Mouse (Mus musculus): ENCODE data around the gene I830077J02Rik.

The I830077J02Rik gene

DNA sequence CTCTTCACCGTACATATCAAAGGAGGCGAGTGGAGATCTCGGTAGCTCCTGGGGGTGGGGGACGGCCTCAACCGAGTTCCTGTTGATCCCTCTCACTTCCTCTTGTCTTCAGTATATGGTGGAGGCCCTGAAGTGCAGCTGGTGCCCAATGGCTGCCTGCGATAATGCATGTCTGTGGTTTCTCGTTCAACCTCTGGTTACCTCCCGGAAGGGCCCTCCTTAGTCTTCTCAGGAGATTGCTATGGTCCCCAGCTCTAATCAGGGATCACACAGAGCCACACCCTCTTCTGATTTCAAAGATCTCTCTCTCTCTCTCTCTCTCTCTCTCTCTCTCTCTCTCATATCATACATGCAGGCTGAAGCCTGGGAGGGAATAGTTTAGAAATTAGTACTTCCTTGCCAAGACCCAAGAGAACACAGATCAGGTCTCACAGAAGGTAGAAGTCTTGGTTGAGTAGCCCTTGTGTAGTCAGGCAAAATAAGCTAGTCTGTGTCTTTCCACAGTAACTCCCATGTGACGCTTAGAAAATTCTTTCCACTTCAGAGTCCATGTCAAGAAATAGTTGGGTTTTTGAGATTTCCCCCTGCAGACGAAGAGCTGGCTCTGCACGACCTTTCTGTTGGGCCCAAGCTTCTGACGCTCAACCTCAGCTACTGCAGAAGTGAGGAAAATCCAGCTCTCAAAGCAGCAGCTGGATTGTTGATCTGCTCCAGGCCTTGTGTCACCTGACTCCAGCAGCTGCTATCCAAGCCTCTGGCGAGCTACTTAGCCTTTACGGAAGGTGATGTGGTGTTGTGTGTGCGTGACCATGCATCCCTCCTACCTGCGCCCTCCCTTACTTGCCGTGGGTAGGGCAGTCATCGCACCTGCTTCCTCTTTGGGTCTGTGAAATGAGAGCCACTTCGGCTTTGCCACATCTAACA lies 39.6 kb downstream of the I830077J02Rik start:
- DNase-seq (ENCODE audit: low spot score): no peak

DNA sequence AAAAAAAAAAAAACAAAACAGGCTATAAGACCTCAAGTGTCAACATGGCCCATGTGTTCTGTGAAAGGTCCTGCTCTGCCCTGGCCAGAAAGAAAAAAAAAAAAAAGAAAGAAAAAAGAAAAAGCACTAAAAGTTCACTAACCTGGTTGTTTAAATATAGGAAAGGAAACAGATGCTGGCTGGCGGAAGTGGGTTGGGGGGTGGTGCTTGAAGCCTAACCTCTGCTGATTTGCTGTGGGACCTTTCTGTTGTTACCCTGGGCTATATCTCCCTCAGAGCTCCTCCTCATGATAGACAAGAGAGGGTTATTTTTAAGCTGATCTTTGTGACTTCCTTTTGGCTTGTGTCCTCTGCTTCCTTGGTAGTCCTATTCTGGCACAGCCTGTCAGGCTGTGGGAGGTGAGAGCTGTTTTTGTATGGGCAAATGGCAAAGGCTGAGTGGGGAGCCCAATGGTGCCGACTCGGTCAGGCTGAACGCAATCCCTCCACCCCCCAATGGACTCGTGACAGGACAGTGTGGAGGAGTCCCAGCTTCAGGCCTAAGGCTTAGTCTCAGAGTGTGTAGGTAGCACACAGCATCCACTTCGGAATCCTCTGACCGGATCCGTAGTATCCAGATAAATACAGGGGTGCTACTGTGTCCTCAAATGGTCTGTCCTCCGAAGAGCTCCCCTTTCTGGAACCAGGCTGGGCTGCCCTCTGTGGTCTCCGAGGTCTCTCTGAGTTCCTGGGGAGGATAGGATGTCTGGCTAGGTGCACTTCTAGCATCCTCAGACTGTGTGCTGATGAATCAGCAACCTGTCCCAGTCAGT lies 40.5 kb downstream of the I830077J02Rik start:
- DNase-seq (ENCODE audit: low spot score): no peak

DNA sequence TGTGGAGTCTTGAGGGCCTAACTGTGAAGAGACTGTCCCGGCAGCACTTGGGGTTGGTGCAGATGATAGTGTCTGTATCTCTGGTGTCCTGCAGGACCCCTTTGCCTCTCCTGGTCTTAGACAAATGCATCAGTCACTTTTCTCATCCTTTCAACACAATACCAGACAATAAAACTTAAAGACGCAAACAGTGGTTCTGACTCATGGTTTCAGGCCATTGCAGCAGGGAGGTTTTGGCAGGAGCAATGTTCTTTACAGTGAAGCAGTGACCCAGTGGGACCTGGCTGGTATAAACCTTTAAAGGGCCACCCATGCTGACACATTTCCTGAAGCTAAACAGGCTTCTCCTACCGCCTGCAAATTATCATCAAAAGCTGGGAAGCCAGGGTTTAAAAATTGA lies 41.3 kb downstream of the I830077J02Rik start:
- no peak for DNase-seq (ENCODE audit: low spot score)

DNA sequence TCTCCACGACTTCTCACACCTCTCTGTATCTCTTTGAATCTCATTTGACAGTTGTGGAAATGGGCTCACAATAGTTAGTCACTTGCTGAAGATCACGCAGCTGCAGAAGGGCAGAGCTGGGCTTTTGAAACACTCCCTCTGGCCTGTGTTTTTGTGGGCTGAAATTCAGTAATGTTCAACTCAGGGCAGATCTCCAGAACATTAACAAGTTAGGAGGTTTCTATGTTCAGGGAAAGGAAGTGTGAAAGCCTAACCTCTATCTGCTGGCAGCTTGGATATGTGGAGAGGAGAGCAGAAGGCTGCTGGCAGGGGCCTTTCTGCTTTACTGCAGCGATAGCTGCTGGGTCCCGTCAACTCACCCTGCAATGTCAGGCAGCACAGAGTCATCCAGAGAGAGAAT lies 42.2 kb downstream of the I830077J02Rik start:
- no peak for DNase-seq (ENCODE audit: low spot score)

DNA sequence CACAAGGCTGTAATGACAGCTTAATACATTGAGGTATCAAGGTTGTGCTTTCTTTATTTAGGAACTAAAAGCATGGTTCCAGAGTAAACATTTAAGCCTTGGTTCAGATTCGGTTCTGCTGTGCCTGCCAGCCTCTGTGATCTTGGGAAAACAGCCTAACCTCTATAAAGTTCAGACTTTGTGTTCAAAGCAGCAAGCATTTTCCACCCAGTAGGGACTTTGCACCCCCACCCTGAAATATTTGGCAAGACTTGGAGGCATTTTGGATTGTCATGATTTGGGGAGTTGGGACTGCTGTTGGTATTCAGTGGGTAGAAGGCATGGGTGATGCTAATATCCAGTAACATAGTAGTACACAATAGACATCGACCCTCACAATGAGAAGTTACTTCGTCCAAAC lies 43.5 kb downstream of the I830077J02Rik start:
- DNase-seq (ENCODE audit: low spot score): no peak

DNA sequence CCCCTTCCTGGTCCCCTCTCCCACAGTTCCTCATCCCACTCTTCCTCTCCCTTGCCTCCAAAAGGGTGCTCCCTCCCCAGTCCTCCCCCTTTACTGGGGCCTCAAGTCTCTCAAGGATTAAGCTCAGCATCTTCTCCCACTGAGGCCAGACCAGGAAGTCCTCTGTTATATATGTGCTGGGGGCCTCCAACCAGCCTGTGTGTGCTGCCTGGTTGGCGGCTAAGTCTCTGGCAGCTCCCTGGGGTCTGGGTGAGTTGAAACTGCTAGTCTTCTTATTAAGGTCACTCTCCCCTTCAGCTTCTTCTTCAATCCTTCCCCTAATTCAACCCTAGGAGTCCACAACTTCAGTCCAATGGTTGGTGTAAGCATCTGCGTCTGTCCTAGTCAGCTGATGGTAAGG lies 49.4 kb downstream of the I830077J02Rik start:
- no peak for DNase-seq (ENCODE audit: low spot score)

DNA sequence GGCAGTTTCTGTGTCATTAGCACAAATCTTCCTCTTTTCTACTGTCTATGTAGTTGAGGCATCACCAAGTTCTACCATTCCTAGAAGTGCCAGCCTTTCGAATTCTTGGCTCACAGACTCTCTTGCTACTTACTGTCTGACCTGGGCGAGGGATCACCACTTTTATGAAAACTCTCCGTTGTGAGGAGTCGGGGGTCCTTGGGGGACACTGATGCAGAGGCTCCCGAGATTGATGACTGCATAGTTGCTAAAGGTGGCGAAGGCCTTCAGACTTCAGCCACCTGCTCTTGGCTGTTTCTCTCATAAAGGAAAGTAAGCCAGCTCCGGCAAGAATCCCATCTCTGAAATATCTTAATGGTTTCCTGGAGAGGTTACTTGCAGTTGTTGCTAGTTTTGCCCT lies 50.4 kb downstream of the I830077J02Rik start:
- DNase-seq (ENCODE audit: low spot score): no peak

DNA sequence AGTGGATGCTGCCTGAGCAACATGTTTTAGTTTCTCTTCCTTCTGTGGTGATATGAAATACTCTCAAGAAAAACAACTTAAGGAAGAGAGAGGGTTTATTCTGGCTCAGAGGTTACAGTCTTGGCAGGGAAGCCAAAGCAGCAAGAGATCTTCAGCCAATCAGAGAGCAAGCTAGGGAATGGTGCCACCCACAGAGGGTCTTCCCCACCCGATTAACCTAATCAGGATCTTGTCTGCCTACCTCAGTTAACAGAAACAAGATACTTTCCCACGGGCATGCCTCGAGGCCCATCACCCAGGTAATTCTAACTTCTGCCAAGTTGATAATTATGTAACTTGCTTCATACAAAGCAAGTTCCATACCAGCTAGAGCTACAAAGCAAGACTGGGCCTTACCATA lies 52.0 kb downstream of the I830077J02Rik start:
- no peak for DNase-seq (ENCODE audit: low spot score)

DNA sequence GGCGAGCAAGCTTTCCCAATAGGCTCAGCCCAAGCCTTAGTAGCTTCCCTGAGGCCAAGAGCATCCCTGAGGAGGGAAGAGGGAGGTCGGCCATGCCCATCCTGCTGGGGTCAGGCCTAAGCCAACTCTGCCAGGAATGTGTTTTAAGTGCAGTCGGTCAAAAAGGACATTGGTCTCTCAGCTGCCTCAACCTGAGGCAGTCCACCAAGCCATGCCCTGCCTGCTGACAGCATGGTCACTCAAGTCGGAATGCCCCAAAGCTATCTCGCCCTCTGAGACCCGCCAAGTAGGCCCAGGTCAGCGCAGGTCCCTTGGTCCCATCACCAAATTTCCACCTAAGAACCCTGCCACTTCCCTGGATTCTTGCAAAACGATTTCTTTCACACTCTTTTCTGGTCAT lies 53.7 kb downstream of the I830077J02Rik start:
- no peak for DNase-seq (ENCODE audit: low spot score)

DNA sequence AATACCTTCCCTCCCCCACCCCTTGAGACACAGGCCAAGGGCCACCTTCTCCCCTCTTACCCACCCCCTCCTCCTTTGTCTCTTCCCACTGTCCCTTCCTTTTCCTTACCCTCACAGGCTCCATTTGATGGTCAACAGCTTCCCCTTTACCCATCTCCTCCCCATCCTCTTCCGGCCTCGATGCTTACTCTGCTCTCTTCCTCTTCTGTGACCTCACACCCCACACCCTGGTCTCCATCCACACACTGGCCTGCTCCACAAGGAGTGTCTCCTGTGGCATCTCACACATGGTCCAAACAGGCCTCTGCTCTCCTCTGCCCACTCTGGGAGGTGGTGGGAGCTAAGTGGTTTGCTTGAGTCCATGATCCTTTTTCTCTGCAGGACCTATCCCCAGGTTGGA lies 54.5 kb downstream of the I830077J02Rik start:
- no peak for DNase-seq (ENCODE audit: low spot score)

DNA sequence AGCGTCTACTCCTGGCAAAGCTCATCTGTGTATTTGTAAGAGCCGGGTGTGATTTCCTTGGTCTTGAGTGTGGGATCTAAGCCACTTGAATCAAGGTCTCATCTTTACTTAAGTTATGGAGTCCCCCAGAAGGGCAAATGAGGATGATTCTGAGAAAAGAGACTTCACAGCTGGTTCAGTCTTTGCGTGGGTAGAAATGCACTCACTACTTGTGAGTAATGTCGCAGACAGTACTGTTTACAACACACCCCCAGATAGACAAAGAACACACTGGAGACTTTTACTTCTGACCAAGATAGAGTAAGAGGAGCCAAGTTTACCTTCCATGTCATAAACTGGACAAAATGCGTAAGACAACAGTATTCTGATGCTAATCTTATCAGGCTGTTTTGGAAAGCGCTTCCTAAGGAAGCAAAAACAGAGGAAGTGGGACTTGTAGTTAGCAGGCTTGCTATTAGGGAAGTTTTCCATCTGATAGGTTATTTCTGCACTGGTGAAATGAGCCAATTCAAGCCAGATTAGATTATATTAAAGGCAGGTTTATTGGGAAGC lies 55.1 kb downstream of the I830077J02Rik start:
- DNase-seq (ENCODE audit: low spot score): no peak

DNA sequence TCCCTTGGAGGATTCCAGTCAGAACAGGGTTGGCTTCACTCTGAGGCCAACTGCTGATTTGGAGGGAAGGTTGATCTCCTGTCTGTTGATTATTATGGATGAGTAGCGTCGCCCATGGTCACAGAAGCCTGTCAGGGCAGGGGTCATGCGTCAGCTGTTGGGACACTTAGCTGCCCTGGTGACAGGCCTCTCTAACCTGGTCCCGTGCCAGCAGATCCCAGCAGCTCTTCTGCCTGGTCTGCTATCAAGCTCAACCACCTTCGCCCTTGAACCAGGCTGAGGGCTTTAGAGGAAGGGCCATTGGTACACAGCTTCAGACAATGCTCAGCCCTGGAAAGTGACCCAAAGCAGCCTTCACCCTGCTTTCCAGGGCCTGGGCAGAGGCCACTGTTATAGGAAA lies 56.4 kb downstream of the I830077J02Rik start:
- DNase-seq (ENCODE audit: low spot score): no peak

All from embryo, embryonic 10.5 days (tissue).